Mouse (Mus musculus): ENCODE data around the gene Tshz2.
"Not testable (repeated sequence)": the region's sequence is repeated elsewhere in the genome, so short reads cannot be mapped to it uniquely, and the experiment has no call there.

Gene Tshz2

DNA sequence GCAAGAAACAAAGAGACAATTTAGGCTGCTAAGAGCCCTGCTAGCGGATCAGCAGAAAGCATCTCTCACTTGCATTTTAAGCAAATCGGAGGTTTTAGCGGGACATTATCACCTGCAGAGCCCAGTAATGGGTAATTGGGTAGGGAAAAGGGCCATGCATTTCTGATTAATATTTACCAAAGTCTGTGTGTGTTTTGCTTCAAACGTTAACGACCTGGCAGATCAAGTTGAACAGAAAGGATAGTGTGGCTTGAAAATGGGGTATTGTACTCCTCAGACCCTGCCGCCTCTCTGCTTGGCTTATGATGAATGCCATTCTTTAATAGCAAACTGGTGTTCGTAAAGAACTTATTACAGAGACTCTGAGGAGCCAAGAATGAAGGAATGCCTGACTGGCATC lies 122.3 kb downstream of the Tshz2 start:
- no peak for DNase-seq (ENCODE audit: low read depth, low spot score)

DNA sequence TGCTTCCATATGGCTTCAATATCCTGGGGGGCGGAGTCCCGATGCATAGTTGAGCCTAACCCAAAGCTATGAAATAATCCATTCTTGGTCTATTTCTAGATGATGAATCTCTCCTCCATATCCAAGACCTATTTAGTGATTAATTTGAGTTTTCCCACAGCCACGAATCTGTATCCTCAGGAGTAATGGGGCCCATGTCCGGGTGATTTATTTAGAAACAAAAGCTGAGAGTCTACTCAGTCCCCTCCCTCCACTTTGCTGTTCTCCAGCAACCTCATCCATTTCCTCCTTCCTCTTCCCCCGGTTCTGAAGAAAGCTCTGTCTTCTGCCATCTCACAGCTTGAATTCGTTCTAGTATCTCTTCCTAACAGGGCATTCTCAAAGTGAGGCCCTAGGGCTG lies 125.3 kb downstream of the Tshz2 start:
- DNase-seq (ENCODE audit: low read depth, low spot score), result no peak

DNA sequence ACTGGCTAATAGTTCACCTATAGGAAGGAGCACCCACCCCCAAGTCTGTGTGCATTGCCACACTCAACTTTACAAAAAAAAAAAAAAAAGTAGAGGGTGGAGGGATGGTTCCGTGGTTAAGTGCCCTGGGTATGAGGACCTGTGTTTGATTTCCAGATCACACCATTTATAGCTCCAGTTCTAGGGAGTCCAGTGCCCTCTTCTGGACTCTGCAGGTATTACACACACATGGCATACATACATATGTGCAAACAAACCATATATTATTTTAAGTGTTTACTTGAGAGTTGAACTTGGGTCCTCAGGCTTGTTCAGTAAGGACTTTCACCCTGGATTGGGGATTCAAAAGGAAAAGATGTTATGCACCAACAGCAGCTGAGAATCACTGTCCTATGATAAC lies 127.3 kb downstream of the Tshz2 start:
- DNase-seq (ENCODE audit: low read depth, low spot score), result no peak

DNA sequence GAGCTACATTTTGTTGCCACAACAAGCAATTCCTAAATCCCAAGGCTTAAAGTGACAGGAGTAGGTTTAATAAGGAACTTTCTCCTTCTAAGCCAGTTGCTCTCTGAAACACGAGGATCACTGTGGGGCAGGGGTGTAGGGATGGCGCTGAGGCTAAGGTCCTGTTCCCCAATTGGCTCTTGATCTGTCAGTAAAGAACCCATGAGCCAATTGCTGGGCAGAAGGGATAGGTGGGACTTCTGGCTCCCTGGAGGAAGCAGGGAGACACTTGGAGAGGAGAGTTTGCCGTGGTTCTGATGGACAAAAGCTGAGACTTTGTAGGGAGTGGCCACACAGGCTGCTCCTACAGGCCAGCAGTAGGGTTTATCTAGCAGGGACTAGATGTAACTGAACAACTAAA lies 128.9 kb downstream of the Tshz2 start:
- DNase-seq (ENCODE audit: low read depth, low spot score), result no peak

DNA sequence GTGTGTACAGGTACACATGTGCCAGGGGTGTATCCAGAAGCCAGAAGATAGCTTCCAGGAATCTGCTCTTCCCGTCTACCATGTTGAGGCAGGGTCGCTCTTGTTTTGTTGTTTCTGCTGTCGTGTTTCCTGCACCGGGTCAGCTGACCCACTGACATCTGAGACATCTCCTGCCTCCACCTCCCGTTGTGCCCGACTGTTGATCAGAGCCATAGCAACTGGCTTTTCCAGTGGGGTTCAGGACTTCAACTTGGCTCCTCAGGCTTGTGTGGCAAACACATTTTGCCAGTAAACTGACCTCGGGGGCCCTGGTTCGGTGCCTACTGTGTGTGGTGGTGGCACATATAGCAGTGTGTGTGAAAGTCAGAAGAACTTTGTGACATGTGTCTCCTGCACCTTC lies 129.5 kb downstream of the Tshz2 start:
- DNase-seq (ENCODE audit: low read depth, low spot score), result no peak

DNA sequence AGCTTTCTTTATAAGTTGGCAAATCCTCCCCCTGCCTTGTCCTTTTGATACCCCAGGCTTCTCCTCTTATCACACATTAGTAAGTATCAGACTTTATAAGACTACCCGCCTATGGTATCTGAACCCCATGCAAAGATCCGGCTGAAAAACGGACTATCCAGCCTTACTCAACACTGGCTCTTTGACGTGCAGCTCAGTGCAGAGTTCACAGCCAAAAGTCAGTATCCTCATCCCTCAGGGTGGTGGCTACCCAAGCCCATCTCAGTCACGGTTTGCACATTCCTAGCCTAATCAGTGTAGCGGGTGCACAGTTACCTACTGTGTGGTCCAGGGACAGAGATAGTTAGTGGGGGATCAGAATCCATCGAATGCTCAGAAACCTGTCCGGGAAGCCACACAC lies 130.9 kb downstream of the Tshz2 start:
- DNase-seq (ENCODE audit: low read depth, low spot score), result no peak

DNA sequence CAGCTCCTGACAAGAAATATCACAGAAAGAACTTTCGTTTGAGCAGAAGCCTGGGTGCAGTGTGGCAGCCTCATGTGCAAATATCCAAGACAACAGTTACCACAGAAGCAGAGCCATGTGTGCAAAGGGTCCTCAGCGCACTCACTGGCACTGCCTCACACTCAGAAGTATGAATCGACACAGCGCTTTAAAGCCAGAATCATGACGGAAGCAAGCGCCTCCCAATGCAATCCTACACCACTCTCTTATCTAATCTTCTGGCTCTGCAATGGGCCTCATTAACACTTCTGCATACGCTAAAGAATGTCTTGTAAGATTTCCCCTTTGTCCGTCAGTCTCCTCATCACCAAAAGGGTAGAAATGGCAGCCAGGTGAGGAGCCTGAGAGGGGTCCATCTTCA lies 133.4 kb downstream of the Tshz2 start:
- no peak for DNase-seq (ENCODE audit: low read depth, low spot score)

DNA sequence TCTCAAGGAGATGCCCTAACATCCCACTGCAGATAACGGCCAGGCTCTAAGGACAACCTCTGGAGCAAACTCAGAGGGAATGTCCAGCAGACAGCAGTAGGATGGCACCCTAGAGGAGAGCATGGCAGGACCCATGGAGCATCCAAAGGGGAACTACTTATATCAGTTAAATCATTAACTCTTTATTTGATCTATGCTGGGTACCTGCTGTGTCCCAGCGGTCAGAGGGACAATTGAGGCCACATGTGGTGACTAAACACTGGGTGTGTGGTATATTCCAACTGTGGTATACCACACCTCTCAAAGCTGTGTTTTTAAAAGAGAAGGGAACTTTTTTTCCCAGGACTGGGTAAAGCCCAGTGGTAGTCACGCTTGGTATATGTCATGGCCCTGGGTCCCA lies 134.5 kb downstream of the Tshz2 start:
- no peak for DNase-seq (ENCODE audit: low read depth, low spot score)

DNA sequence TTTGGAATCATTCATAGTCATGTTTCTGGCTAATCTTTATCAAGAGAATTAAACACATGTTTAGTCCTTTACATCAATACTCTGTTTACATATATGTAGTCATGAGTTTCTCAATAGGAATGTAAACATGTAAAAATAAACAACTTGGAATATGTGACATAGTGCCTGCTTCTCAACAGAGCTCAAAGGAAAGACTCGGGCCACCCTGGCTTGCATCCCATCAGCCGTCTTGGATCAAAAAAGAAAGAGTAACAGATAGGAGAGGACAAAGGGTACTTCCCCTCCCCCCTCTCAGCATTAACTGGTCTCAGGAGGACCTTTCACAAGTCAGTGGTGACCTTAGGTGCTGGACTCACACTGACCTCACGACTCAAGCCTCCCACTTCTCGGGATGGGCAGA lies 142.3 kb downstream of the Tshz2 start:
- DNase-seq (ENCODE audit: low read depth, low spot score), result no peak

DNA sequence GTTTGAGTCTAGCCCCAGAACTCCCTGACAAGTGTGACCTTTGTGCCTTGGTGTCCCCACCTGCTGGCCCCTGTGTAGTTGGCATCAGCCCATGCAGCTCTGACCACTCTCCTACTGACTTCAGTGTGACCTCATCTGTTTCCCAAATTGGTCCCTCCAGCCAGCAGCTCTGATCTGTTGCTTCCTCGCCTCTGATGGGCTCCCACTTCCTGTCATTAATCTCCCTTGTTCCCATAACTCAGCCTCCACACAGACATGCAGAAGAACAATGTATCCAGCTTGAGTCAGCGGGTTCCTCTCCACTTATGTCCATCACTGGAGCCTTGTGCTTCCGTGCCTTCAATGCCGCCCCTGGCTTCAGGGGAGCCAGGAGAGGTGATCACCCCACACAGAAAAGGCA lies 144.4 kb downstream of the Tshz2 start:
- DNase-seq (ENCODE audit: low read depth, low spot score), result no peak

DNA sequence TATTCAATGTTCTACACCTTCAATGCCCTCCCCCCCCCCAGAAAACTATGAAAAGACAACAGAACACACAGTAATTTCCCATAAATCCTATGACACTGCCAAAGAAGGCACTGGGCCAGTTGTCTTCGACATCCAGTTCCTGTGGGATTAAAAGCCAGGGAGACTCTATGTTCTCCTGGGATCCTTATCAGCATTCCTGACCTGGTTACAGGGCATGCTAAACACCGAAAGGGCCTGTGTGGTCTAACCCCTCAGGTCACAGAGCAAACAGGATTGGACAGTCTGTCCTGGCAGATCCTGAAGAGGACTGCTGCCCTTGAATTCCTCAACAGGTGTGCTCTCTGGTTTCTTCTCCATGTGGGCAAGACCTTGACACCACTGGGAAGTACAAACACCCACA lies 145.0 kb downstream of the Tshz2 start:
- no peak for DNase-seq (ENCODE audit: low read depth, low spot score)

DNA sequence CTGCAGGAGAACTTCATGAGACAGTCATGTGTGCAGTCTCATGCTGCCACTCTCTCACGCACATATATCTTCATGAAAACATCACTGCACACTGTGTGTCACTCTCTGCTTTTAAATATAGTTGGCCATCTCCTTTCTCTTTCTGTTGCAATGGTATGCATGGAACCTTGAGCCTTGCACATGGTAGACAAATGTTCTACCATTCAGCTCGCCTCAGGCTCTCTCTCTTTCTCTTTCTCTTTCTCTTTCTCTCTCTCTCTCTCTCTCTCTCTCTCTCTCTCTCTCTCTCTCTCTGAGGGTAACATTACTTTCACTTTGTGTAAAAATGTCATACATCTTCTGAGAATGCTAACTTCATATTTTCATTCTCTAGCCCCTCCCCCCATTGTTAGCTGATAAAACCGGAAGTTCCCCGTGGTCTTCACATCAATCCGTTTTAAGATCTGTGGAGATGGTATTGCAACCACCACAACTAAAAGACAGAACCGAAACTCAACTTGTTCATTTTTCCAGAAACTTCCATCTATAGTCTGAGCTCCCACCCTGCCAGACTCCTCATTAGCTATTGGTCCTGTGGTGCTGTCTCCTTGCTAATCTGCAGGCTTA lies 146.0 kb downstream of the Tshz2 start:
- DNase-seq (ENCODE audit: low read depth, low spot score), result no peak

DNA sequence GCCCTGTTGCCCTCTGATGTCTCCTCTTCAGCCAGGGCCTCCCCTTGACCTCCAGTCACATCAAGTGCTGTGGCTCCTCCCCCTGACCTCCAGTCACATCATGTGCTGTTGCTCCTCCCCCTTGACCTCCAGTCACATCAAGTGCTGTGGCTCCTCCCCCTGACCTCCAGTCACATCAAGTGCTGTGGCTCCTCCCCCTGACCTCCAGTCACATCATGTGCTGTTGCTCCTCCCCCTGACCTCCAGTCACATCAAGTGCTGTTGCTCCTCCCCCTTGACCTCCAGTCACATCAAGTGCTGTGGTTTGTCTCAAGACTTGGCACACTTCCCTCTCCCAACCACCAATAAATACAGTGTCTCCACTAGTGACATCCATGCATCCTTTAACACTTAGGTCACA lies 148.9 kb downstream of the Tshz2 start:
- not testable (repeated sequence) for DNase-seq (ENCODE audit: low read depth, low spot score)

DNA sequence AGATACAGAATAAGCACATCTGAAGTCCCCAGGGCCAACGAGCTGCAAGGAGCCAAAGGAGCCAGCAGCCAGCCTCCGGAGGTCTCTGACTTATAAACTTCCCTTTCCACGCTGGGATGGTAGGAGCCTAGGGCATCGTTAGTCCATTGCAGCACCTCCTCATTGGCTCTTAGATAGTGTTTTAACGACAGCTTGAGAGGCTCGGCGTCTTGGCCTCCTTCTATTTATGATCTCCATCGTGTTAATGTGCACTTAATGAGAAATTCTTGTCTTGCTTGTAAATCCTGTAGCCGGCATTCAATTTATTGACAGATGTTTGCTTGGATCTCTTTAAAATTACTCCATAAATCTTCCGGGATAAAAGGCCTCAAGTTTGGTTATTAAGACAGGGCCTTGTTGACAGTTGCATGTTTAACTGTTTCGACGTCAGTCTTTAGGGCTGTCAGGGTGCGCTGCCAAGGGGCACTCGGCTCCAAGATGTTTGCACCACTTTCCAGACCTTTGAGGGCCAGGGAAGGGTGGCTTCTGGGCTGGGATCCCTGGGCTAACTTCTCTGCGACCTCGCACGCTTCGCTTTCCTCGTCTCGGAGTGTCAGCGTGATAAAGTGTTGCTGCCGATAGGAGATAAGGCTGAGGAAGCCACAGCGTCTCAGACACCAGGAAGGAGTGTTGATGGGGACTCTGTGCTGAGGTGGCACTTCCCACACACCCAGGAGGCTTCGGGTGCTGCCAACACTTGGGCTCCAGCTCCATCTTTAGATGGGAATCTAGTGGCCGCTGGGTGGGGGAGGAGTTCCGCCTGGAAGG lies 150.3 kb downstream of the Tshz2 start:
- no peak for DNase-seq (ENCODE audit: low read depth, low spot score)

DNA sequence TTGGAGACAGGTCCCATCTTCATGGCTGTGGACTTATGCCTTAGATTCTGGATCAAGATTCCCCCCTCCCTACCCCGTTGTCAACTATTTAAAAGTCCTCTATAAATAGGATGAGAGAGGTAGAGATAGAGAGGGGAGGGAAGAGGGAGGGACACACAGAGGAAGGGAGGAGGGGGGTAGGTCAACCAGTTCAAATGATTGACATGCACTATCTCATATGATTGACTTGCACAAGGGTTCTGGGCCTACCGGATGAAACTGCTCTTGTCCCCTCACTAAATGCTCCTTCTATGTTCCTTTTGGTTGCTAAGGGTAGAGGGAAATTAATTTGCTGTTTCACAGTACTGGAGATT lies 150.8 kb downstream of the Tshz2 start:
- no peak for DNase-seq (ENCODE audit: low read depth, low spot score)

DNA sequence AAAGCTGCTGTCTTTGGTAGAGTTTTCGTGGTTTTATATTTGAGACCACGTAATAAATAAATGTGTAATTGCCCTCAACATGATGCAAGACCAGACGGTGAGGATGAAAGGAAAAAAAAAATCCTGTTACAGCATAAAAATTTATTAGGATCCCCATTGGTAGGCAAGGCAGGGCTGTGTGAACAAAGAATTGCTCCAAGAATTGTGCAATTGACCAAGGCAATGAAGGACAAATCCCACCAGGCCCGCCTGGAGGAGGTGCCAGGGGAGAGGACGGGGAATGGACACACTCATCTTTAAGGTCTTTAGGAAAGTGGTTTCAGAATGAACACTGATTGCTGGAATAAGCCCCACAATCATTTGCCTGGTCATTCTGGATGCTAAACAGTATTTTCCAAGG lies 154.6 kb downstream of the Tshz2 start:
- no peak for DNase-seq (ENCODE audit: low read depth, low spot score)

DNA sequence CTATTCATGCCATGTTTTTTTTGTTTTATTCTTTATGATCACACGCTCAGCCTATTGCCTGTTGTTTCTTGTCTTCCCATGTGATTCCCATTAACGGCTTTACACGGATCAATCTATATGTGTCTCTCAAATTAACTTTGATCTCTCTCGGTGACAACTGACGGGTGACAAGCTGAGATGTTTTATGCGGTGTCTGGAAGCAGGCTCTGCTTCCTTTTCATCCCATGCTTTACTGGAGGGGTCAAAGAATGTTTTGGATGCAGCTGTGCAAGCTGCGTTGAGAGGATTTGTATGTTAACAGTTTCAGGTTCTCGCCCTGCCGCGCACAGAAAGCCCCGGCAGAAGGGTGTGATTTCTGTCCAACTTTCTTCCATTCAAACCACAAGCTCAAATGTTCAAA lies 155.1 kb downstream of the Tshz2 start:
- no peak for DNase-seq (ENCODE audit: low read depth, low spot score)

DNA sequence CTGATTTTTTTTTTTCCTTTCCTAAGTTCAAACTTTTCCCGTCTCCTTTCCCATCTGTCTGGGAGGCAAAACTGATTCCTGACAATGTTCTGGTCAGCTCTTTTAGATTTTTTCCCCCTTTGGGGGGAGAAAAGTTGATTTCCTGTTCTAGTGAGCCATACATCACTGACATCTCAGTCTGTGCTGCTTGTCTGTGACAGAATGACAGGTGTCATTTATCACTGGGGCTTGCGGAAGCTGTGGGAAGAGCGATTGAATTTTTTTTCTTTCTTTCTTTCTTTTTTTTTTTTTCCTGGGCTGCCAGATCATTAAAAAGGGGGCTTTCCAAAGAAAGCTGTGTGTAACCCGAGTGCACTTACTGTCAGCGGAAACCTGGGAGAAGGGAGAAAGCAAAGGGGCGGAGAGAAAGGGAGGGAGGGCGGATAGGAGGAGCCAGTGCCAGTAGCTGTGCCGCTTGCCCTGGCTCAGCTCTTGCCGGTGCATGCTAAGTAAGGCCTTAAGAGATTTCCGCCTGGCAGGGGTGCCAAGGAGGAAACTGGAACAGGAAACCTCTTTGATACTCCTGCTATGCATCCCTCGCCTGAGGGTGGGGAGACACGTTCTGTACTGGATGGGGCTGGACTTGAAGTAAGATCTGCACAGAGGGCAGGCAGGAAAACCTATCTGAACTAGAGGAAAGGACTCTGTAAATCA lies 157.8 kb downstream of the Tshz2 start:
- DNase-seq (ENCODE audit: low read depth, low spot score), result no peak

DNA sequence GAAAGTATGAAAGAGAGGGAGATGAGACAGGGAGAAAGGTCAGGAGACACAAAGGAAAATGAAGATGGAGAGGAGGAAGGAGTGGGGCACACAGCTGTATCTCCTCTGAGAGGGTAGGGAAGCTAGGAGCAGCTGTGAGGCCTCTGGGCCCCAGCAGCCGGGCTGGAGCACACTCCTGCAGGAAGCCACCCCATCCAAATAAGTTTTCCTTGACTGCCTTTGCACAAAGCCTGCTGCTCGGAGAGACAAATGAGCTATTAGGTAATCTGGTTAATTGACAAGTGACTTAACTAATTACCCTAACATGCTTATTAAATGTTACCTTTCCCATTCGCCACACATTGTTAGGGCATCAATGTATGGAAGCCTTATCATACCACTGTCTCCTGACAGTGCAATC lies 159.9 kb downstream of the Tshz2 start:
- DNase-seq (ENCODE audit: low read depth, low spot score), result no peak

DNA sequence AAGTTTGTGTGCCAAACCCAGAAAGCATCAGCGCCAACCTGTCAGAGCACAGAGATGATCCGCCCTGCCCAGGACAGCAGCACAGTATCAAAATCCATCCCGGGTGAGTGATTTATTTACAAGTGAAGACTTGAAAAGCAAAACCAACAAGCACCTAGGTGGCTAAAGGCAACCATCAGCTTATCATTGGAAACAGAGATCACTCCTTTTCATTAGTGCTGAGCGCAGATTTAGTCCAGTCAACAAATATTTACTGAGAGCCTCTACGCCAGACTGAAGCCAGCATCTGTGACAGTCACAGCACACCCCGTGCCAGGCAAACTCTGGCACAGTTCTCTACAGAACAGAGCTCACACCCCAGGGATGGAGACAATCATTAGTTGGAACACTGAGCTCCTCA lies 169.4 kb downstream of the Tshz2 start:
- no peak for DNase-seq (ENCODE audit: low read depth, low spot score)

DNA sequence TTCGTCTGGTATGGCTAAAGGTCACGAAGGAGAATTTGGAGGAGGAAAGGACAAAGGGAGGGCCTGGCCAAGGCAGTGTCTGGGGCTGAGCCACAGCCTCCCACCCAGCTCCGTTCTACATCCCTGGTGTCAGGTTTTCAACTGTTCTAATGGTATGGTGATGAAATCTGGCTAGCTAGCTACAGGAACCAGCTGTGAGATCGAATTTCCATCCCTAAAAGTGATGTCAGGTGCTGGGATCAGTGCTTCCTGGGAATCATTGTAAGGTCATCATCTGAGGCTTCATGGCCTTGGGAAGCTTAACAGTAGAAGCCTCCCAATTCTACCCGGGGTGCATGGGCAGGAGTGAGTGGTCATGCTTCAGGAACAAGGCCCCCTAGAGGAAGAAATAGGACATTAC lies 171.6 kb downstream of the Tshz2 start:
- DNase-seq (ENCODE audit: low read depth, low spot score), result no peak

DNA sequence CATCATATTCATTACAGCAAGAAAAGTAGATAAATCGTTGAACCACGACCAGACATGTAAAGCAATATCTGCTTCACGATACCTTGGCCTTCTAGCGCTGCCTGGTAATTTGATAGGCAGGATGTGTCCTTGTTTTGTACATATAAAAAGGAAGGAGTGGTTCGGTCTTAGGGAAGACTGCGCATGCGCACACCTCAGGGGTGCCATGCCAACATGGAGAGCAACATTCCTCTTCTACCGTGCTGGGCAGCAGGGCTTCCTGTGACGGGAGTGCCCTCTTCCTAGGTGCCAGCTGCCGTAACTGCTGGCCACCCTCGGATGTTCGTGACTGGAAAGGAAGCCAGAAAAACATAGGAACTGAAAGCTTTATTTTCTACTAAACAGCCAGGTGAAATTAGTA lies 172.7 kb downstream of the Tshz2 start:
- no peak for DNase-seq (ENCODE audit: low read depth, low spot score)

DNA sequence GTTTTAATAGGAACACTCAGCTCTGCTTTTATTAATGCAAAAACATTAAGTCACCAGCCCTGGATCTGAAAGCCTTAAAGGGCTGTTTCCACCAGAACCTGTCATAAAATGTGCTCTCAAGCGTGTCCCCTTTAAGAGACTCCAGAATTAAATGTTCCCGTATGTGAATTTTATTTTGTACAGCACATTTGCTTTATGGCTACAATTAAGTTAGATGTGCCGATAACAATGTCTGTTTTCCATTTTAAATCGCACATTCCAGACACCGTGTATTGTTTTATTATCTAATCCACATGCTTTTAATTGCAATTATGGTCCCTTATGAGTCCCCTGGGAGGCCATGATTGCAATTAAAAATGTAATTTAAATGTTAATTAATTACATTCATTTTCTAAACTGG lies 178.8 kb downstream of the Tshz2 start:
- no peak for DNase-seq (ENCODE audit: low read depth, low spot score)
